Comparison of ENCODE assay signal across 20 mouse cellular contexts in the genomic region with DNA sequence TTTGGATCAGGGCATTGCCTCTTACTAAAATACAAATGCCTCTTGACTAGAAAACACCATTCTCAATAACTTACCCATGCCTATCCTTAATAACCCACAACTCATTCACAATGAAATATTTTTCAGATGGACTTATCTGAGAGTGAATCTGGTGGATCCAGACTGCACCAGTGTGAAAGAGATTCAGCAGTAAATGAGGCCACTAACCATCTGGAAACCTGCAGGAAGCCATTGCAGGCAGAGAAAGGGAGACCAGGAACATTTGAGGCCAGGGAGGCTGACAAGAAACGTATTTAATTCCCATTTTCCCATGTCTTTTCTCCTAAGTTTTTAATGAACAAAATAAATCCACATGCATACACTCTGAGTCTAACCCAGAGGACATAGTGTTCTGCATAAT.
"Had no signal": no experiment of that assay in that cellular context is flagged by ENCODE, and none has a peak within 500 bp of the region (broad histone marks: within the 10 kb centered on the region; RNA-seq: fewer than 3 reads in every experiment).

No protein-coding gene starts in this region.

- H3K4me1 ChIP-seq: limb, embryonic 12.5 days; liver, embryonic 13.5 days; lung, embryonic 15.5 days; megakaryocyte, embryonic 14.5 days; neural tube, embryonic 13.5 days; stomach, embryonic 15.5 days had no signal

- H3K9me3 ChIP-seq: limb, embryonic 12.5 days; liver, embryonic 13.5 days; lung, embryonic 15.5 days; neural tube, embryonic 13.5 days; stomach, embryonic 15.5 days had no signal

- H3K4me2 ChIP-seq: limb, embryonic 12.5 days; liver, embryonic 13.5 days; lung, embryonic 15.5 days; midbrain, embryonic 11.5 days; neural tube, embryonic 13.5 days; stomach, embryonic 15.5 days had no signal

- H3K4me3 ChIP-seq: limb, embryonic 12.5 days; liver, embryonic 13.5 days; lung, embryonic 15.5 days; megakaryocyte, embryonic 14.5 days; neural tube, embryonic 13.5 days; stomach, embryonic 15.5 days had no signal

- H3K36me3 ChIP-seq: limb, embryonic 12.5 days; liver, embryonic 13.5 days; lung, embryonic 15.5 days; neural tube, embryonic 13.5 days; stomach, embryonic 15.5 days had no signal

- DNase-seq: kidney, postnatal 25 days; layer of hippocampus, adult 9-11 months; layer of hippocampus, postnatal 36 days; liver; liver, embryonic 13.5 days; liver, postnatal 0 days; lung, postnatal 14 days; retina, postnatal 1 day; right cerebral cortex, postnatal 4 days; spleen, adult 18-20 months; thymus, adult 2 months; thymus, postnatal 36 days had no signal

- ATAC-seq: liver, postnatal 0 days; midbrain, embryonic 16.5 days had no signal

- H3K27ac ChIP-seq: limb, embryonic 12.5 days; liver, embryonic 13.5 days; lung, embryonic 15.5 days; macrophage; neural tube, embryonic 13.5 days; stomach, embryonic 15.5 days had no signal

- H3K9ac ChIP-seq: limb, embryonic 12.5 days; liver, embryonic 13.5 days; liver, postnatal 0 days; lung, embryonic 15.5 days; neural tube, embryonic 13.5 days; stomach, embryonic 15.5 days had no signal

- H3K27me3 ChIP-seq: limb, embryonic 12.5 days; liver, embryonic 13.5 days; lung, embryonic 15.5 days; megakaryocyte, embryonic 14.5 days; neural tube, embryonic 13.5 days; stomach, embryonic 15.5 days had no signal
